Mouse (Mus musculus): ENCODE data around the gene Tln2. TPM values are rescaled to one million over a fixed set of nuclear protein-coding genes. Genes with fewer than 3 reads are reported as not detected.

Gene Tln2
- polyA plus RNA-seq, 1 experiment: 17.0 TPM

GRCm38 (mm10) chr9:67435333-67436154 is 124.0 kb downstream of the Tln2 start:
- Histone ChIP-seq H3K27ac (ENCODE audit: insufficient read depth, low read length) (no peak overlapping the region), H3K9ac (ENCODE audit: low read depth, poor library complexity, severe bottlenecking) (no peak overlapping the region), H3K9me3 (replicated peaks; ENCODE audit: control insufficient read depth, insufficient read depth, low read length, poor library complexity, severe bottlenecking) (no peaks in the 10 kb centered on the region), H3K4me3 (ENCODE audit: low read depth, low read length) (no peak overlapping the region), H3K36me3 (ENCODE audit: control insufficient read depth, insufficient read depth, low read length, poor library complexity, severe bottlenecking) (no peaks in the 10 kb centered on the region), H3K27me3 (ENCODE audit: control insufficient read depth, insufficient read depth, low read length, poor library complexity, severe bottlenecking) (no peaks in the 10 kb centered on the region), H3K4me1 (ENCODE audit: control insufficient read depth, insufficient read depth, low read length) (no peaks in the 10 kb centered on the region)
- no peak for TF ChIP-seq POLR2A (IDR thresholded peaks at IDR 0.05; ENCODE audit: insufficient read depth, low read length)
- TF ChIP-seq EP300 (IDR thresholded peaks at IDR 0.05; ENCODE audit: insufficient read depth, low read depth, low read length): no peak
- no peak for TF ChIP-seq CTCF (IDR thresholded peaks at IDR 0.05; ENCODE audit: low read depth, low read length)

- no peak overlapping the region for H3K27ac ChIP-seq (ENCODE audit: insufficient read depth, low read length)
- H3K27me3 ChIP-seq (ENCODE audit: control insufficient read depth, insufficient read depth, low read length, poor library complexity, severe bottlenecking): no peaks in the 10 kb centered on the region
- no peak overlapping the region for H3K9ac ChIP-seq (ENCODE audit: low read depth, poor library complexity, severe bottlenecking)
- TF ChIP-seq POLR2A (IDR thresholded peaks at IDR 0.05; ENCODE audit: insufficient read depth, low read length): no peak
- TF ChIP-seq CTCF (IDR thresholded peaks at IDR 0.05; ENCODE audit: low read depth, low read length): no peak
- TF ChIP-seq EP300 (IDR thresholded peaks at IDR 0.05; ENCODE audit: insufficient read depth, low read depth, low read length): no peak
- H3K9me3 ChIP-seq (replicated peaks; ENCODE audit: control insufficient read depth, insufficient read depth, low read length, poor library complexity, severe bottlenecking): no peaks in the 10 kb centered on the region
- H3K4me1 ChIP-seq (ENCODE audit: control insufficient read depth, insufficient read depth, low read length): no peaks in the 10 kb centered on the region
- H3K4me3 ChIP-seq (ENCODE audit: low read depth, low read length): no peak overlapping the region
- H3K36me3 ChIP-seq (ENCODE audit: control insufficient read depth, insufficient read depth, low read length, poor library complexity, severe bottlenecking): no peaks in the 10 kb centered on the region
These were observed 130.2 kb downstream of the Tln2 start for GRCm38 (mm10) chr9:67429199-67429892.

- H3K27me3 ChIP-seq (ENCODE audit: control insufficient read depth, insufficient read depth, low read length, poor library complexity, severe bottlenecking): no peaks in the 10 kb centered on the region
- TF ChIP-seq EP300 (IDR thresholded peaks at IDR 0.05; ENCODE audit: insufficient read depth, low read depth, low read length): no peak
- no peak for TF ChIP-seq POLR2A (IDR thresholded peaks at IDR 0.05; ENCODE audit: insufficient read depth, low read length)
- no peak for TF ChIP-seq CTCF (IDR thresholded peaks at IDR 0.05; ENCODE audit: low read depth, low read length)
- no peak overlapping the region for H3K9ac ChIP-seq (ENCODE audit: low read depth, poor library complexity, severe bottlenecking)
- H3K36me3 ChIP-seq (ENCODE audit: control insufficient read depth, insufficient read depth, low read length, poor library complexity, severe bottlenecking): no peaks in the 10 kb centered on the region
- H3K9me3 ChIP-seq (replicated peaks; ENCODE audit: control insufficient read depth, insufficient read depth, low read length, poor library complexity, severe bottlenecking): no peaks in the 10 kb centered on the region
- no peak overlapping the region for H3K4me3 ChIP-seq (ENCODE audit: low read depth, low read length)
- no peak overlapping the region for H3K27ac ChIP-seq (ENCODE audit: insufficient read depth, low read length)
- no peaks in the 10 kb centered on the region for H3K4me1 ChIP-seq (ENCODE audit: control insufficient read depth, insufficient read depth, low read length)
These were observed 131.0 kb downstream of the Tln2 start for GRCm38 (mm10) chr9:67428306-67429047.

GRCm38 (mm10) chr9:67426304-67426703 is 133.2 kb downstream of the Tln2 start:
- H3K4me1 ChIP-seq (ENCODE audit: control insufficient read depth, insufficient read depth, low read length): no peaks in the 10 kb centered on the region
- TF ChIP-seq POLR2A (IDR thresholded peaks at IDR 0.05; ENCODE audit: insufficient read depth, low read length): no peak
- no peak for TF ChIP-seq EP300 (IDR thresholded peaks at IDR 0.05; ENCODE audit: insufficient read depth, low read depth, low read length)
- TF ChIP-seq CTCF (IDR thresholded peaks at IDR 0.05; ENCODE audit: low read depth, low read length): no peak
- H3K36me3 ChIP-seq (ENCODE audit: control insufficient read depth, insufficient read depth, low read length, poor library complexity, severe bottlenecking): no peaks in the 10 kb centered on the region
- no peak overlapping the region for H3K27ac ChIP-seq (ENCODE audit: insufficient read depth, low read length)
- no peaks in the 10 kb centered on the region for H3K27me3 ChIP-seq (ENCODE audit: control insufficient read depth, insufficient read depth, low read length, poor library complexity, severe bottlenecking)
- H3K9me3 ChIP-seq (replicated peaks; ENCODE audit: control insufficient read depth, insufficient read depth, low read length, poor library complexity, severe bottlenecking): no peaks in the 10 kb centered on the region
- no peak overlapping the region for H3K4me3 ChIP-seq (ENCODE audit: low read depth, low read length)
- H3K9ac ChIP-seq (ENCODE audit: low read depth, poor library complexity, severe bottlenecking): no peak overlapping the region

GRCm38 (mm10) chr9:67424110-67424509 is 135.4 kb downstream of the Tln2 start:
- no peak overlapping the region for H3K27ac ChIP-seq (ENCODE audit: insufficient read depth, low read length)

More at GRCm38 (mm10) chr9:67424110-67424509, 135.4 kb downstream of the Tln2 start:
- TF ChIP-seq EP300 (IDR thresholded peaks at IDR 0.05; ENCODE audit: insufficient read depth, low read depth, low read length) (no peak), POLR2A (IDR thresholded peaks at IDR 0.05; ENCODE audit: insufficient read depth, low read length) (no peak), CTCF (IDR thresholded peaks at IDR 0.05; ENCODE audit: low read depth, low read length) (no peak)
- no peaks in the 10 kb centered on the region for H3K27me3 ChIP-seq (ENCODE audit: control insufficient read depth, insufficient read depth, low read length, poor library complexity, severe bottlenecking)
- H3K9ac ChIP-seq (ENCODE audit: low read depth, poor library complexity, severe bottlenecking): no peak overlapping the region
- H3K36me3 ChIP-seq (ENCODE audit: control insufficient read depth, insufficient read depth, low read length, poor library complexity, severe bottlenecking): no peaks in the 10 kb centered on the region
- no peak overlapping the region for H3K4me3 ChIP-seq (ENCODE audit: low read depth, low read length)
- no peaks in the 10 kb centered on the region for H3K4me1 ChIP-seq (ENCODE audit: control insufficient read depth, insufficient read depth, low read length)
- H3K9me3 ChIP-seq (replicated peaks; ENCODE audit: control insufficient read depth, insufficient read depth, low read length, poor library complexity, severe bottlenecking): no peaks in the 10 kb centered on the region

All from ES-Bruce4 (cell line).